Mouse (Mus musculus) embryonic facial prominence, embryonic 10.5 days (tissue): ENCODE data around the gene Capn5. TPM values are rescaled to one million over a fixed set of nuclear protein-coding genes. Genes with fewer than 3 reads are reported as not detected.
A peak's percentile ranks its signal among the peaks of the same experiment; 100 is the strongest.

ENCODE experiments used
- DNase-seq: peaks from one replicate; pipeline ENCODE4 v3.0.0-alpha.2; 2017; ENCODE audit warnings: low spot score
- H3K27ac ChIP-seq: fragments of 300-500 bp; sonication (generic); replicated peaks from 2 replicates; pipeline ENCODE4 v1.5.1; 2016; ENCODE audit warnings: mild to moderate bottlenecking
- H3K27me3 ChIP-seq: fragments of 300-500 bp; sonication (generic); replicated peaks from 2 replicates; pipeline ENCODE4 v1.6.1; 2016; ENCODE audit warnings: low read depth, mild to moderate bottlenecking; ENCODE audit not compliant: poor library complexity, severe bottlenecking
- H3K36me3 ChIP-seq: fragments of 300-500 bp; sonication (generic); replicated peaks from 2 replicates; pipeline ENCODE4 v1.6.1; 2016; ENCODE audit warnings: mild to moderate bottlenecking, moderate library complexity
- H3K4me1 ChIP-seq: fragments of 300-500 bp; sonication (generic); 2 replicates; pipeline ENCODE4 v1.6.1; 2016
- H3K4me3 ChIP-seq: fragments of 300-500 bp; sonication (generic); 2 replicates; pipeline ENCODE4 v1.5.1; 2016; ENCODE audit warnings: mild to moderate bottlenecking, moderate library complexity
- H3K9me3 ChIP-seq: fragments of 300-500 bp; sonication (generic); 2 replicates; pipeline ENCODE4 v1.6.1; 2016; ENCODE audit warnings: mild to moderate bottlenecking
- WGBS: fragments of 180-500 bp; shearing (Covaris S2); methylation state at CpG from one replicate; pipeline ENCODE4 v1.1.7; 2016; 5-methylcytosine and 5-hydroxymethylcytosine counted together
- polyA plus RNA-seq: library from polyadenylated mRNA; unstranded; fragments of >200 nt; fragmentation: Nextera tagmentation; extraction: Ambion mirVana; gene quantifications from 2 replicates; pipeline ENCODE4 v1.2.1, GENCODE M21; 2016

Capn5 gene
- polyA plus RNA-seq, 1 experiment from 2014 or later, result 4.7 TPM

- WGBS, result 83% methylated on average over 5 of the region's 5 CpGs
- peaks cover 68% of the 10 kb centered on the region for H3K4me1 ChIP-seq
Measured at GRCm38 (mm10) chr7:98153892-98154291, 24.2 kb downstream of the Capn5 start.

GRCm38 (mm10) chr7:98153345-98153744 lies 24.7 kb downstream of the Capn5 start:
- WGBS, result 42% methylated on average over 3 of the region's 3 CpGs
- H3K27ac ChIP-seq, result no peak overlapping the region
- no peak for DNase-seq
- H3K36me3 ChIP-seq, result no peaks in the 10 kb centered on the region
- peaks cover 12% of the 10 kb centered on the region; the same call in 1 of the 2 replicates for H3K27me3 ChIP-seq
- no peak overlapping the region for H3K4me3 ChIP-seq
- H3K9me3 ChIP-seq, result no peaks in the 10 kb centered on the region
- H3K4me1 ChIP-seq, result peaks cover 66% of the 10 kb centered on the region

More at GRCm38 (mm10) chr7:98153892-98154291, 24.2 kb downstream of the Capn5 start:
- H3K4me3 ChIP-seq, result no peak overlapping the region
- H3K36me3 ChIP-seq, result no peaks in the 10 kb centered on the region
- DNase-seq, result no peak
- H3K9me3 ChIP-seq, result no peaks in the 10 kb centered on the region
- H3K27me3 ChIP-seq, result peaks cover 12% of the 10 kb centered on the region; the same call in 1 of the 2 replicates
- H3K27ac ChIP-seq, result no peak overlapping the region

GRCm38 (mm10) chr7:98152400-98152799 lies 25.7 kb downstream of the Capn5 start:
- no peak for DNase-seq
- Histone ChIP-seq H3K9me3 (no peaks in the 10 kb centered on the region), H3K36me3 (no peaks in the 10 kb centered on the region), H3K27me3 (peaks cover 12% of the 10 kb centered on the region; the same call in 1 of the 2 replicates), H3K4me3 (no peak overlapping the region), H3K27ac (no peak overlapping the region), H3K4me1 (peaks cover 69% of the 10 kb centered on the region)
- 53% methylated on average over 8 of the region's 8 CpGs for WGBS

- Histone ChIP-seq H3K27me3 (0 out of 2 replicates have a peak, but pooled peaks cover 12% of the 10 kb centered on the region), H3K27ac (peak overlapping the region; percentile 8; the same call in 1 of the 2 replicates), H3K4me3 (no peak overlapping the region), H3K4me1 (peaks cover 59% of the 10 kb centered on the region), H3K36me3 (no peaks in the 10 kb centered on the region), H3K9me3 (no peaks in the 10 kb centered on the region)
- 44% methylated on average over 5 of the region's 5 CpGs for WGBS
- DNase-seq, result no peak
Measured at GRCm38 (mm10) chr7:98150525-98150924, 27.5 kb downstream of the Capn5 start.

- Histone ChIP-seq H3K4me1 (peaks cover 56% of the 10 kb centered on the region), H3K27ac (peak overlapping the region; percentile 8; the same call in 1 of the 2 replicates)
- whole genome bisulfite sequencing, result 19% methylated on average over 3 of the region's 3 CpGs
Measured at GRCm38 (mm10) chr7:98149802-98150201, 28.3 kb downstream of the Capn5 start.

GRCm38 (mm10) chr7:98148721-98149407 lies 29.2 kb downstream of the Capn5 start:
- no peak for DNase-seq
- peaks cover 57% of the 10 kb centered on the region for H3K4me1 ChIP-seq
- no peak overlapping the region for H3K4me3 ChIP-seq
- H3K27ac ChIP-seq, result no peak overlapping the region
- H3K36me3 ChIP-seq, result no peaks in the 10 kb centered on the region
- WGBS, result 66% methylated on average over 10 of the region's 10 CpGs
- no peaks in the 10 kb centered on the region for H3K9me3 ChIP-seq
- peaks cover 12% of the 10 kb centered on the region; the same call in 1 of the 2 replicates for H3K27me3 ChIP-seq

More at GRCm38 (mm10) chr7:98149802-98150201, 28.3 kb downstream of the Capn5 start:
- H3K36me3 ChIP-seq, result no peaks in the 10 kb centered on the region
- H3K9me3 ChIP-seq, result no peaks in the 10 kb centered on the region
- DNase-seq, result peak; percentile 46
- H3K4me3 ChIP-seq, result no peak overlapping the region
- H3K27me3 ChIP-seq, result peaks cover 12% of the 10 kb centered on the region; the same call in 1 of the 2 replicates

- DNase-seq, result no peak
- no peaks in the 10 kb centered on the region for H3K9me3 ChIP-seq
- peaks cover 62% of the 10 kb centered on the region for H3K4me1 ChIP-seq
- WGBS, result 78% methylated on average over 8 of the region's 8 CpGs
- no peaks in the 10 kb centered on the region for H3K36me3 ChIP-seq
- no peak overlapping the region for H3K4me3 ChIP-seq
- H3K27ac ChIP-seq, result no peak overlapping the region
- peaks cover 22% of the 10 kb centered on the region; the same call in 1 of the 2 replicates for H3K27me3 ChIP-seq
Measured at GRCm38 (mm10) chr7:98147766-98148165, 30.3 kb downstream of the Capn5 start.

- DNase-seq, result no peak
- Histone ChIP-seq H3K36me3 (no peaks in the 10 kb centered on the region), H3K27me3 (peaks cover 12% of the 10 kb centered on the region; the same call in 1 of the 2 replicates), H3K4me1 (peaks cover 63% of the 10 kb centered on the region), H3K4me3 (no peak overlapping the region), H3K27ac (no peak overlapping the region), H3K9me3 (no peaks in the 10 kb centered on the region)
- WGBS, result 83% methylated on average over 8 of the region's 8 CpGs
Measured at GRCm38 (mm10) chr7:98146447-98146845, 31.6 kb downstream of the Capn5 start.

GRCm38 (mm10) chr7:98145842-98146446 lies 32.1 kb downstream of the Capn5 start:
- WGBS, result 88% methylated on average over 12 of the region's 12 CpGs
- no peak overlapping the region for H3K4me3 ChIP-seq
- DNase-seq, result no peak
- H3K27me3 ChIP-seq, result peaks cover 10% of the 10 kb centered on the region; the same call in 1 of the 2 replicates
- peaks cover 60% of the 10 kb centered on the region for H3K4me1 ChIP-seq
- no peaks in the 10 kb centered on the region for H3K9me3 ChIP-seq
- H3K27ac ChIP-seq, result no peak overlapping the region
- H3K36me3 ChIP-seq, result no peaks in the 10 kb centered on the region

GRCm38 (mm10) chr7:98145402-98145801 lies 32.7 kb downstream of the Capn5 start, which contains the start of gene Omp:
TSS of gene Omp (minus strand) at chr7:98145502.
- 88% methylated on average over 5 of the region's 5 CpGs for WGBS
- H3K4me1 ChIP-seq, result peaks cover 56% of the 10 kb centered on the region

GRCm38 (mm10) chr7:98142648-98143047 lies 35.4 kb downstream of the Capn5 start:
- Histone ChIP-seq H3K36me3 (no peaks in the 10 kb centered on the region), H3K9me3 (no peaks in the 10 kb centered on the region), H3K4me3 (no peak overlapping the region), H3K4me1 (peaks cover 42% of the 10 kb centered on the region), H3K27me3 (peaks cover 10% of the 10 kb centered on the region; the same call in 1 of the 2 replicates), H3K27ac (no peak overlapping the region; the same call in 1 of the 2 replicates)
- no peak for DNase-seq
- 55% methylated on average over 3 of the region's 3 CpGs for WGBS

More at GRCm38 (mm10) chr7:98145402-98145801, 32.7 kb downstream of the Capn5 start, which contains the start of gene Omp:
- Histone ChIP-seq H3K27me3 (peaks cover 10% of the 10 kb centered on the region; the same call in 1 of the 2 replicates), H3K9me3 (no peaks in the 10 kb centered on the region), H3K4me3 (no peak within 1 kb of the TSS), H3K36me3 (no peaks in the 10 kb centered on the region), H3K27ac (no peak within 1 kb of the TSS)
- no peak for DNase-seq

GRCm38 (mm10) chr7:98142247-98142646 lies 35.8 kb downstream of the Capn5 start:
- H3K9me3 ChIP-seq, result no peaks in the 10 kb centered on the region
- H3K36me3 ChIP-seq, result no peaks in the 10 kb centered on the region
- no peak for DNase-seq
- 47% methylated on average over 8 of the region's 8 CpGs for WGBS
- 0 out of 2 replicates have a peak overlapping the region, but pooled peaks have one; percentile 19 for H3K27ac ChIP-seq
- peaks cover 42% of the 10 kb centered on the region for H3K4me1 ChIP-seq
- peaks cover 10% of the 10 kb centered on the region; the same call in 1 of the 2 replicates for H3K27me3 ChIP-seq
- H3K4me3 ChIP-seq, result no peak overlapping the region
